Mouse (Mus musculus) liver, embryonic 11.5 days (tissue): Measurements from ENCODE around the gene Prmt9. TPM values are rescaled to one million over a fixed set of nuclear protein-coding genes. Genes with fewer than 3 reads are reported as not detected.

Experiments used
- ATAC-seq: fragments of 200-750 bp; cut with Nextera tagmentation; replicated peaks from 2 replicates; pipeline ENCODE4 v1.8.0; 2017; ENCODE audit warnings: moderate number of reproducible peaks, mild to moderate bottlenecking, moderate TSS enrichment, moderate library complexity; ENCODE audit not compliant: low FRiP score
- DNase-seq: peaks from one replicate; pipeline ENCODE4 v3.0.0-alpha.2; 2017; ENCODE audit warnings: low spot score
- H3K27ac ChIP-seq: fragments of 300-500 bp; sonication (generic); 2 replicates; pipeline ENCODE4 v1.5.1; 2014; ENCODE audit warnings: mild to moderate bottlenecking, low read depth, low read length, control low read depth
- H3K27me3 ChIP-seq: fragments of 300-500 bp; sonication (generic); replicated peaks from 2 replicates; pipeline ENCODE4 v1.6.1; 2014; ENCODE audit warnings: low read length, mixed read lengths; ENCODE audit not compliant: control insufficient read depth, insufficient read depth
- H3K36me3 ChIP-seq: fragments of 300-500 bp; sonication (generic); 2 replicates; pipeline ENCODE4 v1.6.1; 2014; ENCODE audit warnings: mild to moderate bottlenecking, low read length, moderate library complexity, mixed read lengths; ENCODE audit not compliant: control insufficient read depth, insufficient read depth
- H3K4me1 ChIP-seq: fragments of 300-500 bp; sonication (generic); replicated peaks from 2 replicates; pipeline ENCODE4 v1.6.1; 2014; ENCODE audit warnings: low read length, mixed read lengths; ENCODE audit not compliant: control insufficient read depth, insufficient read depth
- H3K4me2 ChIP-seq: fragments of 300-500 bp; sonication (generic); 2 replicates; pipeline ENCODE4 v1.6.1; 2014; ENCODE audit warnings: mild to moderate bottlenecking, control low read depth, moderate library complexity
- H3K4me3 ChIP-seq: fragments of 300-500 bp; sonication (generic); 2 replicates; pipeline ENCODE4 v1.5.1; 2014; ENCODE audit warnings: low read depth, low read length, control low read depth
- H3K9ac ChIP-seq: fragments of 300-500 bp; sonication (generic); 2 replicates; pipeline ENCODE4 v1.6.1; 2014; ENCODE audit warnings: low read depth, low read length, control low read depth
- H3K9me3 ChIP-seq: fragments of 300-500 bp; sonication (generic); 2 replicates; pipeline ENCODE4 v1.6.1; 2016; ENCODE audit warnings: low read length, inconsistent platforms, mixed read lengths; ENCODE audit not compliant: control insufficient read depth
- WGBS: fragments of 180-500 bp; shearing (Covaris S2); extraction: QIAGEN DNeasy Blood & Tissue Kit; methylation state at CpG from one replicate; pipeline ENCODE4 v1.1.7; 2014; 5-methylcytosine and 5-hydroxymethylcytosine counted together
- polyA plus RNA-seq: library from polyadenylated mRNA; unstranded; fragments of >200 nt; fragmentation: Nextera tagmentation; extraction: Ambion mirVana; gene quantifications from 2 replicates; pipeline ENCODE4 v1.2.1, GENCODE M21; 2014

Gene Prmt9
- polyA plus RNA-seq, 1 experiment from 2014 or later, result 17.0 TPM

- no peaks in the 10 kb centered on the region for H3K9me3 ChIP-seq
- no peak for DNase-seq
- H3K4me3 ChIP-seq, result no peak overlapping the region
- H3K4me2 ChIP-seq, result no peak overlapping the region
- no peaks in the 10 kb centered on the region for H3K36me3 ChIP-seq
- WGBS, result 75% methylated on average over 8 of the region's 8 CpGs
- H3K9ac ChIP-seq, result no peak overlapping the region
- no peak for ATAC-seq
- H3K4me1 ChIP-seq, result peaks cover 14% of the 10 kb centered on the region; the same call in 1 of the 2 replicates
- H3K27me3 ChIP-seq, result no peaks in the 10 kb centered on the region
- no peak overlapping the region for H3K27ac ChIP-seq
These were observed 28.0 kb upstream of the Prmt9 start for GRCm38 (mm10) chr8:77521028-77521785.

- Histone ChIP-seq H3K4me2 (no peak overlapping the region), H3K27ac (no peak overlapping the region), H3K4me1 (peaks cover 10% of the 10 kb centered on the region; the same call in 1 of the 2 replicates), H3K9me3 (no peaks in the 10 kb centered on the region), H3K27me3 (no peaks in the 10 kb centered on the region), H3K4me3 (no peak overlapping the region), H3K36me3 (no peaks in the 10 kb centered on the region), H3K9ac (no peak overlapping the region)
- 89% methylated on average over 8 of the region's 8 CpGs for WGBS
- DNase-seq, result no peak
- no peak for ATAC-seq
These were observed 26.2 kb upstream of the Prmt9 start for GRCm38 (mm10) chr8:77522984-77523383.

GRCm38 (mm10) chr8:77524018-77524615, 25.1 kb upstream of the Prmt9 start:
- no peaks in the 10 kb centered on the region for H3K36me3 ChIP-seq
- H3K27me3 ChIP-seq, result no peaks in the 10 kb centered on the region
- peaks cover 3% of the 10 kb centered on the region; the same call in 1 of the 2 replicates for H3K4me1 ChIP-seq
- no peaks in the 10 kb centered on the region for H3K9me3 ChIP-seq
- no peak overlapping the region for H3K4me3 ChIP-seq
- WGBS, result 56% methylated on average over 14 of the region's 14 CpGs
- H3K4me2 ChIP-seq, result no peak overlapping the region
- no peak overlapping the region for H3K27ac ChIP-seq
- no peak for DNase-seq
- ATAC-seq, result no peak
- no peak overlapping the region for H3K9ac ChIP-seq

- Histone ChIP-seq H3K4me1 (0 out of 2 replicates have a peak, but pooled peaks cover 3% of the 10 kb centered on the region), H3K9me3 (no peaks in the 10 kb centered on the region), H3K27ac (no peak overlapping the region), H3K4me3 (no peak overlapping the region), H3K9ac (no peak overlapping the region), H3K27me3 (no peaks in the 10 kb centered on the region), H3K36me3 (no peaks in the 10 kb centered on the region), H3K4me2 (no peak overlapping the region)
- 87% methylated on average over 2 of the region's 2 CpGs for WGBS
- ATAC-seq (no peak), DNase-seq (no peak)
These were observed 24.3 kb upstream of the Prmt9 start for GRCm38 (mm10) chr8:77524906-77525305.

GRCm38 (mm10) chr8:77526130-77526529, 23.1 kb upstream of the Prmt9 start:
- H3K4me3 ChIP-seq, result no peak overlapping the region
- H3K4me2 ChIP-seq, result no peak overlapping the region
- ATAC-seq (no peak), DNase-seq (no peak)
- no peak overlapping the region for H3K9ac ChIP-seq
- H3K27me3 ChIP-seq, result no peaks in the 10 kb centered on the region
- H3K9me3 ChIP-seq, result no peaks in the 10 kb centered on the region
- WGBS, result 87% methylated on average over 8 of the region's 8 CpGs
- H3K27ac ChIP-seq, result no peak overlapping the region
- no peaks in the 10 kb centered on the region for H3K36me3 ChIP-seq
- H3K4me1 ChIP-seq, result 0 out of 2 replicates have a peak, but pooled peaks cover 3% of the 10 kb centered on the region

- Histone ChIP-seq H3K27ac (peak overlapping the region; percentile 68), H3K9ac (peak overlapping the region; percentile 43; the same call in 1 of the 2 replicates), H3K36me3 (no peaks in the 10 kb centered on the region), H3K4me1 (peaks cover 11% of the 10 kb centered on the region), H3K27me3 (no peaks in the 10 kb centered on the region), H3K9me3 (no peaks in the 10 kb centered on the region), H3K4me3 (peak overlapping the region; percentile 33), H3K4me2 (peak overlapping the region; percentile 61)
- ATAC-seq (peak; percentile 72), DNase-seq (no peak)
- 40% methylated on average over 8 of the region's 8 CpGs for WGBS
These were observed 14.7 kb upstream of the Prmt9 start for GRCm38 (mm10) chr8:77534358-77534992.

- Histone ChIP-seq H3K4me3 (no peak overlapping the region), H3K27ac (peak overlapping the region; percentile 68; the same call in 1 of the 2 replicates), H3K9me3 (no peaks in the 10 kb centered on the region), H3K27me3 (no peaks in the 10 kb centered on the region), H3K9ac (no peak overlapping the region), H3K4me1 (peaks cover 11% of the 10 kb centered on the region), H3K4me2 (peak overlapping the region; percentile 61), H3K36me3 (no peaks in the 10 kb centered on the region)
- DNase-seq (no peak), ATAC-seq (peak; percentile 58)
- WGBS, result 65% methylated on average over 5 of the region's 5 CpGs
These were observed 14.1 kb upstream of the Prmt9 start for GRCm38 (mm10) chr8:77535026-77535595.

GRCm38 (mm10) chr8:77536821-77537220, 12.4 kb upstream of the Prmt9 start:
- peaks cover 11% of the 10 kb centered on the region for H3K4me1 ChIP-seq
- no peak overlapping the region for H3K4me3 ChIP-seq
- no peak overlapping the region for H3K27ac ChIP-seq
- H3K9me3 ChIP-seq, result no peaks in the 10 kb centered on the region
- DNase-seq (no peak), ATAC-seq (no peak)
- H3K36me3 ChIP-seq, result no peaks in the 10 kb centered on the region
- no peak overlapping the region for H3K4me2 ChIP-seq
- 79% methylated on average over 12 of the region's 12 CpGs for WGBS
- H3K9ac ChIP-seq, result no peak overlapping the region
- H3K27me3 ChIP-seq, result no peaks in the 10 kb centered on the region
